In the genomic region with DNA sequence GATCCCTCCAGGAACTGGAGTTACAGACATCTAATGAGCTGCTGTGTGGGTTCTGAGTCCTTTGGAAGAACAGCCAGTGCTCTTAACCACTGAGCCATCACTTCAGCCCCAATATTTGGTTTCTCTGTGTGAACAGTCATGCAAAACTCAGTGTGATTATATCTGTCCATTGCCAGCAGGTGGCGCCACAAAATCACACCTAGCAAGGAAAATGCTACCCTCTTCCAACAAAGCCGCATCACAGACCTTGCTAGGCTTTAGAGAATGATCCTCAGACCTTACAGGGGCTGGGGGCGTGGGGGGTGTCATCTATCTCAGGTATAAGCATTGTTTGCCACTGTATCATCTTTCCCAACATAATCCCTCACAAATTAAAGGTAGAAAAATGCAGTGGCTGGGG, we compare ENCODE assay signal across 9 mouse cellular contexts. TPM values are rescaled to one million over a fixed set of nuclear protein-coding genes. Genes with fewer than 3 reads are reported as not detected.
DNase-seq lines count a peak whose midpoint lies in the region; ATAC-seq and TF ChIP-seq lines count a peak whose summit lies in the region.
"Had no signal": no experiment of that assay in that cellular context is flagged by ENCODE, and none has a peak within 500 bp of the region (broad histone marks: within the 10 kb centered on the region; RNA-seq: fewer than 3 reads in every experiment).

No protein-coding gene starts in this region.

- no peak overlapping the region for H3K27ac ChIP-seq in intestine, embryonic 14.5 days (ENCODE audit: low read depth)
- no peak overlapping the region for H3K27ac ChIP-seq in intestine, embryonic 15.5 days
- no peak overlapping the region for H3K27ac ChIP-seq in embryonic facial prominence, embryonic 10.5 days (replicated peaks)
- no peak overlapping the region for H3K27ac ChIP-seq in liver, postnatal 0 days (ENCODE audit: low read depth)
- H3K27ac ChIP-seq: neural tube, embryonic 12.5 days had no signal

- DNase-seq in intestine, embryonic 14.5 days (ENCODE audit: low spot score), result peak; percentile 93
- peak; percentile 74 for DNase-seq in adrenal gland, adult 8-10 months
- DNase-seq in embryonic facial prominence, embryonic 10.5 days (ENCODE audit: low spot score), result peak; percentile 85
- DNase-seq in kidney, adult 9 months, result peak; percentile 76
- peak; percentile 87 for DNase-seq in liver, postnatal 0 days
- DNase-seq in right cerebral cortex, adult 18-20 months, result peak; percentile 74
- DNase-seq in urinary bladder, adult 2 months (ENCODE audit: low spot score), result peak; percentile 72

- TF ChIP-seq CTCF in liver, postnatal 0 days (IDR thresholded peaks at IDR 0.05; ENCODE audit: low read depth), result peak; percentile 92

- H3K27me3 ChIP-seq in intestine, embryonic 14.5 days (replicated peaks; ENCODE audit: control insufficient read depth, insufficient read depth, low read length), result no peaks in the 10 kb centered on the region
- no peaks in the 10 kb centered on the region for H3K27me3 ChIP-seq in intestine, embryonic 15.5 days (replicated peaks)
- H3K27me3 ChIP-seq in embryonic facial prominence, embryonic 10.5 days (replicated peaks; ENCODE audit: low read depth, poor library complexity, severe bottlenecking), result peaks cover 25% of the 10 kb centered on the region
- 0 out of 2 replicates have a peak, but pooled peaks cover 3% of the 10 kb centered on the region for H3K27me3 ChIP-seq in liver, postnatal 0 days (ENCODE audit: insufficient read depth, low read length)

- H3K36me3 ChIP-seq in intestine, embryonic 14.5 days (ENCODE audit: control insufficient read depth, insufficient read depth, low read length), result no peaks in the 10 kb centered on the region
- no peaks in the 10 kb centered on the region for H3K36me3 ChIP-seq in intestine, embryonic 15.5 days
- no peaks in the 10 kb centered on the region for H3K36me3 ChIP-seq in embryonic facial prominence, embryonic 10.5 days (replicated peaks)
- no peaks in the 10 kb centered on the region for H3K36me3 ChIP-seq in liver, postnatal 0 days (replicated peaks; ENCODE audit: insufficient read depth, low read length)
- H3K36me3 ChIP-seq: neural tube, embryonic 12.5 days had no signal

- no peak for ATAC-seq in intestine, embryonic 14.5 days (replicated peaks; ENCODE audit: low FRiP score, low TSS enrichment, low read depth)
- no peak for ATAC-seq in intestine, embryonic 15.5 days
- ATAC-seq in liver, postnatal 0 days, result no peak

- no peak overlapping the region for H3K4me2 ChIP-seq in intestine, embryonic 14.5 days (ENCODE audit: low read length)
- no peak overlapping the region for H3K4me2 ChIP-seq in intestine, embryonic 15.5 days (replicated peaks)
- no peak overlapping the region for H3K4me2 ChIP-seq in liver, postnatal 0 days (ENCODE audit: low read depth, low read length)
- H3K4me2 ChIP-seq: neural tube, embryonic 12.5 days had no signal

- H3K4me3 ChIP-seq in intestine, embryonic 14.5 days (ENCODE audit: low read depth, low read length), result no peak overlapping the region
- H3K4me3 ChIP-seq in intestine, embryonic 15.5 days (replicated peaks), result no peak overlapping the region
- H3K4me3 ChIP-seq in embryonic facial prominence, embryonic 10.5 days, result no peak overlapping the region
- H3K4me3 ChIP-seq in liver, postnatal 0 days (ENCODE audit: low read depth, low read length), result no peak overlapping the region
- H3K4me3 ChIP-seq: neural tube, embryonic 12.5 days had no signal

- no peak overlapping the region for H3K9ac ChIP-seq in intestine, embryonic 14.5 days (ENCODE audit: low read length)
- no peak overlapping the region for H3K9ac ChIP-seq in intestine, embryonic 15.5 days
- no peak overlapping the region for H3K9ac ChIP-seq in liver, postnatal 0 days (replicated peaks)
- H3K9ac ChIP-seq: neural tube, embryonic 12.5 days had no signal

- 3% methylated on average over 3 of the region's 3 CpGs for WGBS in intestine, embryonic 14.5 days
- WGBS in intestine, embryonic 15.5 days, result 3% methylated on average over 3 of the region's 3 CpGs
- 4% methylated on average over 3 of the region's 3 CpGs for WGBS in embryonic facial prominence, embryonic 10.5 days
- WGBS in liver, postnatal 0 days (ENCODE audit: insufficient replicate concordance), result 2% methylated on average over 3 of the region's 3 CpGs

- peaks cover 18% of the 10 kb centered on the region for H3K4me1 ChIP-seq in intestine, embryonic 14.5 days (replicated peaks; ENCODE audit: control insufficient read depth, insufficient read depth, low read length)
- H3K4me1 ChIP-seq in intestine, embryonic 15.5 days (replicated peaks), result peaks cover 19% of the 10 kb centered on the region
- peaks cover 38% of the 10 kb centered on the region for H3K4me1 ChIP-seq in embryonic facial prominence, embryonic 10.5 days
- peaks cover 30% of the 10 kb centered on the region for H3K4me1 ChIP-seq in liver, postnatal 0 days (ENCODE audit: insufficient read depth)

- TF ChIP-seq EP300 in liver, postnatal 0 days (IDR thresholded peaks at IDR 0.05; ENCODE audit: low read depth), result no peak

- no peaks in the 10 kb centered on the region for H3K9me3 ChIP-seq in intestine, embryonic 14.5 days (ENCODE audit: control insufficient read depth, low read length)
- no peaks in the 10 kb centered on the region for H3K9me3 ChIP-seq in intestine, embryonic 15.5 days
- H3K9me3 ChIP-seq in embryonic facial prominence, embryonic 10.5 days, result no peaks in the 10 kb centered on the region
- no peaks in the 10 kb centered on the region for H3K9me3 ChIP-seq in liver, postnatal 0 days (ENCODE audit: low read length)
- H3K9me3 ChIP-seq: neural tube, embryonic 12.5 days had no signal

RNA-seq across cellular contexts. Expression of a gene that starts 56.4 kb away (rescaled TPM):
- 33.3 and 44.2 TPM in 2 replicates for polyA plus RNA-seq in intestine, embryonic 14.5 days (2014; fragmentation: Nextera tagmentation; extraction: Ambion mirVana)
- polyA plus RNA-seq in intestine, embryonic 15.5 days (2015; fragmentation: Nextera tagmentation; extraction: Ambion mirVana), result 26.9 and 28.4 TPM in 2 replicates
- total RNA-seq in adrenal gland, adult 8-10 months (2022), result 100 to 1,000 TPM in 2 of 4 experiments, 10 to 100 TPM in 2; 43.0 to 255 (median 85.3) TPM
- polyA plus RNA-seq in embryonic facial prominence, embryonic 10.5 days (2016; fragmentation: Nextera tagmentation; extraction: Ambion mirVana), result 15.1 and 17.5 TPM in 2 replicates
- 2.5 and 3.6 TPM in 2 replicates for polyA plus RNA-seq in liver, postnatal 0 days (2015; fragmentation: Nextera tagmentation; extraction: Ambion mirVana)
- 65.2 and 69.9 TPM in 2 replicates for polyA plus RNA-seq in urinary bladder, adult 2 months (2012; rRNA removed)
